Mouse (Mus musculus): ENCODE data around the gene Rassf5. TPM values are rescaled to one million over a fixed set of nuclear protein-coding genes. Genes with fewer than 3 reads are reported as not detected.
"Not testable (repeated sequence)": the region's sequence is repeated elsewhere in the genome, so short reads cannot be mapped to it uniquely, and the experiment has no call there.

Gene Rassf5
- polyA plus RNA-seq, 1 experiment, result 11.9 TPM

DNA sequence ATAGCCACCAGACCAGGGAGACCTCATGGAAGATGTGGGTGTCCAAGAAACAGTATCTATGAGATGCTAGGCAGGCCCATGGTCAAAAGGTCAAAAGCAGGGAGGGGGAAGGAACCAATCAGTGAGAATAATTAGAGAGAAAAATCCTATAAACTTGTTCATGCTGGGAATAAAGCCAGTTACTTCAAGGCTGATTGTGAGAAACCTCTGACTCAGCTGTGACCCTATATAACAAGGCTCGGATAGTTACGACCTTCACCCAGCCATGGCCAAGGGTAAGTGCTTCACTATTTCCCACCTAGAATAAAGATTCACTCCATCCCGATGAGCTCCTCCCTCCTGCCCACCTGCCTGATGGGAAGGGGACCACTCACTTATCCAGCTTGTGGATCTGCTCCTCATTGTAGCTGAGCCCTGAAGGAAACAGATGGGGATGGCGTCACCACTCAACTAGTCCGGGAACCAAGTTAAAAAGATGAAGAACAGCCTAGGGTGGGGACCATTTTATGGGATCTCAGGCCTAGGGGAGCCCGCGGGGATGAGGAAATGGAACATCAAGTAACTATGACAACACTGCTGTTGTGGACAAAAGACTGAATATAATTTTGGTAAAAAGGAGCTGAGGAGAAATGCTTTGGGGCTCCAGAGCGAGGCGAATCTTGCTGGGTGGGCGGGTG is 14.7 kb upstream of the Rassf5 start:
- no peak for DNase-seq (ENCODE audit: extremely low spot score in 1 of 2, low spot score in 1 of 2)

DNA sequence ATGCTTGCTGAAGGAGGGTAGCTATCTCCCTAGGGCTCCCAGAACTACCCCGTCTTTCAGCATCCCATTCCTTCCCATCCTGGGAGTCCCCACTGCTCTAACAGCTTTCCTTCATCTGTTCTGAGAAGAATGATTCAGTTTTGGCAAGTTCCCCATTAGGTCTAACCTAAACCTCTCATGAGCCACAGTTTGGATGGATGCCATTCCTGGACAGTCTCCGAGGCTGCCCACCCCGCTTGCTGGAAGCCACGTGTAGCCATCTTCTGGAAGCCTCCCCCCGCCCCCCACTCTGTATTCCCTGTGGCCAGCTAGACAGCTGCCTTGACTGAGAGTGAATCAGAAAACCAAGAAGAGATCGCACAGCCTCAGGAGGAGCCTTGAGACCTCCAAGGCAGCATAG is 12.2 kb upstream of the Rassf5 start:
- no peak for DNase-seq (ENCODE audit: extremely low spot score in 1 of 2, low spot score in 1 of 2)

- DNase-seq (ENCODE audit: extremely low spot score in 1 of 2, low spot score in 1 of 2), result not testable (repeated sequence)
Observed at GRCm38 (mm10) chr1:131252516-131253250, 7.6 kb upstream of the Rassf5 start.

- DNase-seq (ENCODE audit: extremely low spot score in 1 of 2, low spot score in 1 of 2), result peak in 1 of 2 experiments; percentile 79
Observed at GRCm38 (mm10) chr1:131246433-131247395, 1.7 kb upstream of the Rassf5 start.

DNA sequence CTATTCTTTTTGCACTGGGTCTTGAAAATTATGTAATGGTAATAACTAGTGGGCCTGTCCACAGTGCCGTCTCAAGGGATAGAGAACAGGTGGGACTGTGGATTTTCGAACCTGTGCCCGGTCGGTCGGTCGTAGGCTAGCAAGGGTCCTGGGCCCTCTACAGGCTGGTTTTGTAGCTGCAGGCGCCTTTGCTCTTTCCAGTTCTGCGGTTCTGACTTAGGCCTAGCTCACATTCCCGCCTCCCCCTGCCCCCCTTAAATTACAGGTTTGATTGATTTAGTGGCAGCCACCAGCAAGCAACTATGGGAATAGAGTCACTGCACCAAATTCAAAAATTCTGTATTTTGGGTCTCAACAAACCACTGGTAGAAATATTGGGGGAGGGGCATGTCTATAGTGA is 868 bp upstream of the Rassf5 start:
- DNase-seq (ENCODE audit: extremely low spot score in 1 of 2, low spot score in 1 of 2), result peak in 1 of 2 experiments; percentile 64

- DNase-seq (ENCODE audit: extremely low spot score in 1 of 2, low spot score in 1 of 2), result no peak
Observed at GRCm38 (mm10) chr1:131244536-131245088, 446 bp downstream of the Rassf5 start.

- DNase-seq (ENCODE audit: extremely low spot score in 1 of 2, low spot score in 1 of 2), result no peak
Observed at GRCm38 (mm10) chr1:131242956-131243355, 2.1 kb downstream of the Rassf5 start.

- no peak for DNase-seq (ENCODE audit: extremely low spot score in 1 of 2, low spot score in 1 of 2)
Observed at GRCm38 (mm10) chr1:131239576-131240193, 5.4 kb downstream of the Rassf5 start.

DNA sequence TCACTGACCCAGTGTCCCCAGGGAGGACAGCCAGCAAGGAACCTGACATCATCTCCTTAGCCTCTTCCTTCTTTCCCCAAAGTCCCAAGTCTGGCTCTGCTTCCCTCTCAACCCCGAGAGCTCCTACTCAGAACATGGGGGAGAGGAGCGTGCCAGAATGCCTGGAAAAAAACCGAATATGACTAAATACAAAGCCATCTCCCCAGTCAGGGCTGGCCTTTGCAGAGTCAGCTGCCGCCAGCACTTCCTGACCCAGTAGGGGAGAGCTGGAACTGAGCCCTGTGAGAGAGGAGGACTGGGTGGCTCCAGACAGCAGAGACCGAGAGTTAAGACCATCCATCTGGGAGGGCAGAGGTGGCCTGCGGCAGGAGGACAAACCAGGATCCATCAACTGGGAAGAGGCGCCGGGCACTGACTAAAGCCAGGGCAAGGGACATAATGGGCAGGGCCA is 6.1 kb downstream of the Rassf5 start:
- DNase-seq (ENCODE audit: extremely low spot score in 1 of 2, low spot score in 1 of 2), result peak in 1 of 2 experiments; percentile 39

- no peak for DNase-seq (ENCODE audit: extremely low spot score in 1 of 2, low spot score in 1 of 2)
Observed at GRCm38 (mm10) chr1:131236077-131236476, 9.0 kb downstream of the Rassf5 start.

GRCm38 (mm10) chr1:131233527-131233926 is 11.5 kb downstream of the Rassf5 start:
- no peak for DNase-seq (ENCODE audit: extremely low spot score in 1 of 2, low spot score in 1 of 2)

DNA sequence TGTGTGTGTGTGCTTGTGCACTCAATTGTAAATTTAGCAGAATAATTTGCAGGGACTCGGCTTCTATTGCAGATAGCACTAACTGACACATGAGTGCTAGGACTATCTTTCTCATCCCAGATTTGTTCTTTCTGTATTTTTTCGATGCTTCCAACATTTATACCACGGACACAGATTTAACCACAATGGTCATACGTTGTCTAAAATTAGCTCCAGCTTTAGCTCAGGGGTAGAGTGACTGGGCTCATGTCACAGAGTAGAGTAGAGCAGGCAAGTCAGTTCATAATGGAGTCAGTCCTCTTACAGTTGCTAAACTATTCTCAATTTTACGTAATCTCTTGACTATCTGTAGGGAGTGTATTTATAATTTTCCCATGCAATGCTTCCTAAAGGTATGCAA is 16.4 kb downstream of the Rassf5 start:
- no peak for DNase-seq (ENCODE audit: extremely low spot score in 1 of 2, low spot score in 1 of 2)

- no peak for DNase-seq (ENCODE audit: extremely low spot score in 1 of 2, low spot score in 1 of 2)
Observed at GRCm38 (mm10) chr1:131228225-131228624, 16.8 kb downstream of the Rassf5 start.

GRCm38 (mm10) chr1:131224848-131225471 is 20.1 kb downstream of the Rassf5 start:
- DNase-seq (ENCODE audit: extremely low spot score in 1 of 2, low spot score in 1 of 2), result no peak

GRCm38 (mm10) chr1:131223345-131223744 is 21.7 kb downstream of the Rassf5 start:
- no peak for DNase-seq (ENCODE audit: extremely low spot score in 1 of 2, low spot score in 1 of 2)

DNA sequence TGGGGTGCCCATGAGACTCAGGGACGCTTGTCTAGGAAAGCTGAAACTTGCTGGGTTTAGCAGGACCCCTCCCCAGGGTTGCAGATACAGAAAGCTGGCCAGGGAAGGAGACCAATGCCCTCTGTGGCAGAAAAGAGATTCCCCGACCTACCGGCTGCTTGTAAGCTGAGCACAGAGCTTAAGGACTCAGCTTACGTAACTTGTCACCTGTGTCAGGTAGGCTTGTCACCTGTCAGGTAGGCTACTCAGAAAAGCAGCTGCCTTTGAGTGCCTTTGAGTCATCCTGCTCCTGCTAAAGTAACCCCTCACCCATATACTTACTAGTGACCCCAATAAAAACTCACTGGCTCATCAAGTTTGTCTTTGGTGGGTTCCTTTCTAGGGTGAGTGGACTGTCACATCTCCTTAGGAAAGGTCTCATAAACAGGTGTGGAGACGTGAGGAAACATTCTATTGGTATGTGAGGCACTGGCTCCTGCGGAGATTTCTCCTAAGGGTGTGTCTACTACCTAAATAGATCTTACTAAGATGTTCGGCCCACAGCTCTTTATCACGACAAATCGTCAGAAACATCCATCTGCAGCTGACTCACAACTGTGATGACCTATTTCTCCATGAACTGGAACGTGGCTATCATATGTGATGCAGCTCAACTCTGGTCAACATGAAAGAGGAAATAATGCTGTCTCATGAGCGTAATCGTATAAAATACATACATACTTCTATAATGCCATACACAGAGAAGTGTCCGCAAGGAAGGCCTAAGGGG is 23.1 kb downstream of the Rassf5 start:
- DNase-seq (ENCODE audit: extremely low spot score in 1 of 2, low spot score in 1 of 2), result no peak

- no peak for DNase-seq (ENCODE audit: extremely low spot score in 1 of 2, low spot score in 1 of 2)
Observed at GRCm38 (mm10) chr1:131218933-131219332, 26.1 kb downstream of the Rassf5 start.

GRCm38 (mm10) chr1:131213361-131213760 is 31.7 kb downstream of the Rassf5 start:
- DNase-seq (ENCODE audit: extremely low spot score in 1 of 2, low spot score in 1 of 2), result peak in 1 of 2 experiments; percentile 37

DNA sequence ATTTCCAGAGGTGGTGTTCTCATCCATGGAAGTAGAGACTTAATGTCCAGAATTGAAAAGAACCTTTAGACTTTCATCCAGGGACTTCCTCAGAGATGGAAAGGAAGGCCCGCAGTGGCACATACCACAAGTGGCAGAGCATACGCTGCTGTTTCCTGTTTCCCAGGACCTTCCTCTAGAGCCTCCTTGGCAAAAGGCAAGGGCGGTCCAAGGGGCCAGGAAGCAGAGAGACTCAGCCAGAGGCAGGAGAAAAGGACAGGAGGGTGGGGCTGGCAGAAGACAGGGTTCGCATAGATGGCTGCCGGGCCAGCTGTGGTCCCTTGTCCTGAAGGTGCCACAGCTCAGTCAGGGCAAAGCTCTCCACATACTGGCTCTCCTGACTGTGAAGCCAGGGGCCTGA is 32.1 kb downstream of the Rassf5 start:
- no peak for DNase-seq (ENCODE audit: extremely low spot score in 1 of 2, low spot score in 1 of 2)

All from frontal cortex, adult 2 months (tissue).